Mouse (Mus musculus) lung, postnatal 4 days (tissue): ENCODE data around the gene Dnajc27.

ENCODE experiments used
- DNase-seq, 2 experiments: peaks; one replicate each; pipeline ENCODE4 v3.0.0; 2021

Dnajc27 gene

GRCm38 (mm10) chr12:4082132-4083001 lies at the start of gene Dnajc27:
TSS of gene Dnajc27 (plus strand) at chr12:4082583.
- peak; percentile 94 for DNase-seq

- no peak for DNase-seq
Observed at GRCm38 (mm10) chr12:4036157-4036556, 46.2 kb upstream of the Dnajc27 start.

- DNase-seq = no peak
Observed at GRCm38 (mm10) chr12:4037511-4037910, 44.9 kb upstream of the Dnajc27 start.

- peak; percentile 84 to 91 for DNase-seq
Observed at GRCm38 (mm10) chr12:4038061-4039041, 44.0 kb upstream of the Dnajc27 start, which contains the start of gene Efr3b. TSS of gene Efr3b (minus strand) at chr12:4038915.

- DNase-seq = no peak
Observed at GRCm38 (mm10) chr12:4039046-4039445, 43.3 kb upstream of the Dnajc27 start.

- DNase-seq = no peak
Observed at GRCm38 (mm10) chr12:4042411-4042810, 40.0 kb upstream of the Dnajc27 start.

GRCm38 (mm10) chr12:4045992-4046391 lies 36.4 kb upstream of the Dnajc27 start:
- DNase-seq = no peak

GRCm38 (mm10) chr12:4048031-4048430 lies 34.4 kb upstream of the Dnajc27 start:
- no peak for DNase-seq

- DNase-seq = no peak
Observed at GRCm38 (mm10) chr12:4050861-4051425, 31.4 kb upstream of the Dnajc27 start.

- no peak for DNase-seq
Observed at GRCm38 (mm10) chr12:4053643-4054042, 28.7 kb upstream of the Dnajc27 start.

GRCm38 (mm10) chr12:4054845-4055244 lies 27.5 kb upstream of the Dnajc27 start:
- DNase-seq = no peak

GRCm38 (mm10) chr12:4058321-4058720 lies 24.1 kb upstream of the Dnajc27 start:
- DNase-seq = peak in 1 of 2 experiments; percentile 48

- no peak for DNase-seq
Observed at GRCm38 (mm10) chr12:4059683-4060082, 22.7 kb upstream of the Dnajc27 start.

- no peak for DNase-seq
Observed at GRCm38 (mm10) chr12:4065498-4065897, 16.9 kb upstream of the Dnajc27 start.

GRCm38 (mm10) chr12:4065944-4066343 lies 16.4 kb upstream of the Dnajc27 start:
- DNase-seq = no peak

- no peak for DNase-seq
Observed at GRCm38 (mm10) chr12:4066681-4067459, 15.5 kb upstream of the Dnajc27 start.

GRCm38 (mm10) chr12:4068551-4068950 lies 13.8 kb upstream of the Dnajc27 start:
- DNase-seq = no peak

GRCm38 (mm10) chr12:4071671-4072070 lies 10.7 kb upstream of the Dnajc27 start:
- DNase-seq = no peak

GRCm38 (mm10) chr12:4075407-4075806 lies 7.0 kb upstream of the Dnajc27 start:
- no peak for DNase-seq

- DNase-seq = no peak
Observed at GRCm38 (mm10) chr12:4076383-4076782, 6.0 kb upstream of the Dnajc27 start.

GRCm38 (mm10) chr12:4078069-4078468 lies 4.3 kb upstream of the Dnajc27 start:
- DNase-seq = no peak

GRCm38 (mm10) chr12:4080311-4080710 lies 2.1 kb upstream of the Dnajc27 start:
- peak; percentile 45 to 84 for DNase-seq
